Mouse (Mus musculus) layer of hippocampus, postnatal 14 days (tissue): ENCODE data around the gene Lrmp. TPM values are rescaled to one million over a fixed set of nuclear protein-coding genes. Genes with fewer than 3 reads are reported as not detected.

Source experiments
- DNase-seq, 2 experiments: peaks; one replicate each; pipeline ENCODE4 v3.0.0; 2021 to 2022; ENCODE audit warnings: low spot score in 2 of 2, mixed read lengths in 1 of 2
- total RNA-seq, 2 experiments: library from RNA; stranded (reverse); gene quantifications; 2 replicates each; pipeline ENCODE4 v1.2.3; 2021

Gene Lrmp
- total RNA-seq, 2 experiments from 2014 or later = 3.3 to 3.5 TPM

GRCm38 (mm10) chr6:145197949-145198686 is 82.7 kb downstream of the Lrmp start:
- DNase-seq = no peak

- DNase-seq = no peak
These were observed 87.1 kb downstream of the Lrmp start for GRCm38 (mm10) chr6:145202432-145203125.

- no peak for DNase-seq
These were observed 89.0 kb downstream of the Lrmp start for GRCm38 (mm10) chr6:145204440-145204839.

GRCm38 (mm10) chr6:145205142-145205541 is 89.7 kb downstream of the Lrmp start:
- no peak for DNase-seq

GRCm38 (mm10) chr6:145210056-145210680 is 94.7 kb downstream of the Lrmp start:
- peak in 1 of 2 experiments; percentile 45 for DNase-seq

- DNase-seq = peak; percentile 95 to 99
These were observed 95.4 kb downstream of the Lrmp start, which contains the start of the genes Casc1 and Etfrf1 for GRCm38 (mm10) chr6:145210816-145211338. TSS of gene Casc1 (minus strand) at chr6:145211005. TSS of gene Etfrf1 (plus strand) at chr6:145211134.

GRCm38 (mm10) chr6:145211376-145212305 is 96.2 kb downstream of the Lrmp start:
- no peak for DNase-seq

- no peak for DNase-seq
These were observed 98.5 kb downstream of the Lrmp start for GRCm38 (mm10) chr6:145213916-145214315.

GRCm38 (mm10) chr6:145215826-145216225 is 100.4 kb downstream of the Lrmp start:
- DNase-seq = no peak

GRCm38 (mm10) chr6:145224246-145224645 is 108.8 kb downstream of the Lrmp start:
- no peak for DNase-seq

Other genes with a start within 250 kb of the Lrmp start
- 10 to 100 TPM; 88.1 to 88.7 TPM for gene Bcat1, start 39.5 kb upstream of the Lrmp start, total RNA-seq
- 1 to 10 TPM; 1.7 to 2.4 TPM for gene Casc1, start 95.4 kb downstream of the Lrmp start, total RNA-seq
- gene Etfrf1, start 95.5 kb downstream of the Lrmp start, total RNA-seq = 10 to 100 TPM; 25.5 to 25.9 TPM
- 10 to 100 TPM; 70.7 to 77.2 TPM for gene Kras, start 134.6 kb downstream of the Lrmp start, total RNA-seq